Mouse (Mus musculus) monocyte, adult 5-6 weeks (primary cell): Measurements from ENCODE around the gene Fscn2. TPM values are rescaled to one million over a fixed set of nuclear protein-coding genes. Genes with fewer than 3 reads are reported as not detected.
A peak's percentile ranks its signal among the peaks of the same experiment; 100 is the strongest.
"Not testable (repeated sequence)": the region's sequence is repeated elsewhere in the genome, so short reads cannot be mapped to it uniquely, and the experiment has no call there.

Experiments
- ATAC-seq: fragments of 153-309, 156-312 bp; replicated peaks from 2 replicates; pipeline ENCODE4 v1.8.0; 2017; ENCODE audit warnings: mild to moderate bottlenecking; ENCODE audit not compliant: low TSS enrichment, insufficient number of reproducible peaks, severe bottlenecking, poor library complexity, low FRiP score
- total RNA-seq: library from RNA; stranded (forward); fragments of 200-1000, 200-491, 200-594 nt; gene quantifications from 3 replicates; pipeline ENCODE4 v1.2.3, GENCODE M21; 2017

The Fscn2 gene
- total RNA-seq, 1 experiment from 2014 or later = not detected

GRCm38 (mm10) chr11:120378611-120379540 lies 17.5 kb downstream of the Fscn2 start, which contains the start of gene Faap100:
TSS of gene Faap100 (minus strand) at chr11:120378764.
- ATAC-seq = peak; percentile 81

GRCm38 (mm10) chr11:120380271-120380670 lies 18.9 kb downstream of the Fscn2 start:
- no peak for ATAC-seq

GRCm38 (mm10) chr11:120381157-120381556 lies 19.8 kb downstream of the Fscn2 start:
- no peak for ATAC-seq

- no peak for ATAC-seq
These were observed 21.2 kb downstream of the Fscn2 start for GRCm38 (mm10) chr11:120382509-120382908.

GRCm38 (mm10) chr11:120386632-120387031 lies 25.3 kb downstream of the Fscn2 start:
- ATAC-seq = no peak

GRCm38 (mm10) chr11:120387157-120387556 lies 25.8 kb downstream of the Fscn2 start:
- no peak for ATAC-seq

GRCm38 (mm10) chr11:120388580-120388979 lies 27.2 kb downstream of the Fscn2 start:
- ATAC-seq = no peak

GRCm38 (mm10) chr11:120395661-120396060 lies 34.3 kb downstream of the Fscn2 start:
- no peak for ATAC-seq

GRCm38 (mm10) chr11:120397602-120398001 lies 36.3 kb downstream of the Fscn2 start:
- no peak for ATAC-seq

- ATAC-seq = no peak
These were observed 38.0 kb downstream of the Fscn2 start for GRCm38 (mm10) chr11:120399319-120399718.

- 0 out of 2 replicates have a peak, but pooled peaks have one; percentile 35 for ATAC-seq
These were observed 43.5 kb downstream of the Fscn2 start for GRCm38 (mm10) chr11:120404814-120405213.

GRCm38 (mm10) chr11:120405867-120406266 lies 44.5 kb downstream of the Fscn2 start:
- ATAC-seq = no peak

- no peak for ATAC-seq
These were observed 45.1 kb downstream of the Fscn2 start for GRCm38 (mm10) chr11:120406445-120406844.

- ATAC-seq = not testable (repeated sequence)
These were observed 52.3 kb downstream of the Fscn2 start for GRCm38 (mm10) chr11:120413621-120414020.

Other genes starting within 250 kb of the Fscn2 start
- gene Slc38a10, start 210.2 kb upstream of the Fscn2 start, total RNA-seq = 40.6 to 56.4 TPM (median 42.9 TPM) in 3 replicates
- 0.68 to 0.85 TPM (median 0.76 TPM) in 3 replicates for gene Bahcc1, start 128.6 kb upstream of the Fscn2 start, total RNA-seq
- 1,753 to 2,142 TPM (median 1,849 TPM) in 3 replicates for gene Actg1, start 13.0 kb upstream of the Fscn2 start, total RNA-seq
- gene Faap100, start 17.2 kb downstream of the Fscn2 start, total RNA-seq = 5.5 to 16.4 TPM (median 9.4 TPM) in 3 replicates
- 36.2 to 43.1 TPM (median 37.2 TPM) in 3 replicates for gene Nploc4, start 76.2 kb downstream of the Fscn2 start, total RNA-seq
- not detected in 3 replicates for gene Tspan10, start 81.1 kb downstream of the Fscn2 start, total RNA-seq
- gene Pde6g, start 92.0 kb downstream of the Fscn2 start, total RNA-seq = 0.29 TPM in 1 of 3 replicates, not detected in the others
- gene Oxld1, start 96.5 kb downstream of the Fscn2 start, total RNA-seq = 3.5 to 6.4 TPM (median 3.9 TPM) in 3 replicates
- 17.9 to 37.4 TPM (median 25.2 TPM) in 3 replicates for gene Ccdc137, start 96.6 kb downstream of the Fscn2 start, total RNA-seq
- 4.8 to 15.5 TPM (median 14.4 TPM) in 3 replicates for gene Arl16, start 106.1 kb downstream of the Fscn2 start, total RNA-seq
- gene Mrpl12, start 123.1 kb downstream of the Fscn2 start, total RNA-seq = 30.7 to 37.5 TPM (median 32.4 TPM) in 3 replicates
- gene Slc25a10, start 130.3 kb downstream of the Fscn2 start, total RNA-seq = 6.6 to 8.1 TPM (median 7.4 TPM) in 3 replicates
- not detected in 3 replicates for gene Gcgr, start 169.2 kb downstream of the Fscn2 start, total RNA-seq
- 13.8 to 21.9 TPM (median 16.9 TPM) in 3 replicates for gene Mcrip1, start 188.2 kb downstream of the Fscn2 start, total RNA-seq
- not detected in 3 replicates for gene Ppp1r27, start 189.6 kb downstream of the Fscn2 start, total RNA-seq
- gene P4hb, start 211.7 kb downstream of the Fscn2 start, total RNA-seq = 331 to 434 TPM (median 349 TPM) in 3 replicates
- gene Arhgdia, start 220.1 kb downstream of the Fscn2 start, total RNA-seq = 163 to 262 TPM (median 173 TPM) in 3 replicates
- 78.4 to 113 TPM (median 112 TPM) in 3 replicates for gene Alyref, start 236.8 kb downstream of the Fscn2 start, total RNA-seq
- gene Anapc11, start 236.9 kb downstream of the Fscn2 start, total RNA-seq = 18.5 to 31.2 TPM (median 26.5 TPM) in 3 replicates
- gene Npb, start 246.9 kb downstream of the Fscn2 start, total RNA-seq = not detected in 3 replicates